Mouse (Mus musculus): ENCODE results near the gene Stat5a. TPM values are rescaled to one million over a fixed set of nuclear protein-coding genes. Genes with fewer than 3 reads are reported as not detected.

The Stat5a gene
- polyA plus RNA-seq, 1 experiment: 136 TPM

- Histone ChIP-seq H3K27ac (ENCODE audit: control insufficient read depth, insufficient read depth, low read length) (peak overlapping the region; percentile 16), H3K27me3 (ENCODE audit: control insufficient read depth, insufficient read depth, low read length) (no peaks in the 10 kb centered on the region), H3K36me3 (ENCODE audit: control insufficient read depth, insufficient read depth, low read length) (peaks cover 16% of the 10 kb centered on the region), H3K4me3 (ENCODE audit: control insufficient read depth, insufficient read depth, low read length) (peak overlapping the region; percentile 52), H3K4me1 (replicated peaks; ENCODE audit: control insufficient read depth, insufficient read depth, low read length) (peaks cover 40% of the 10 kb centered on the region)
- WGBS: 13% methylated on average over 7 of the region's 7 CpGs
- no peak for TF ChIP-seq CTCF (IDR thresholded peaks at IDR 0.05; ENCODE audit: borderline replicate concordance, control insufficient read depth, extremely low read depth, insufficient read depth, low read length, poor library complexity)
- TF ChIP-seq POLR2A (IDR thresholded peaks at IDR 0.05; ENCODE audit: control insufficient read depth, extremely low read depth, insufficient read depth, low read length, poor library complexity): no peak
- no peak for DNase-seq
Measured at GRCm38 (mm10) chr11:100861335-100861734, 2.2 kb downstream of the Stat5a start.

DNA sequence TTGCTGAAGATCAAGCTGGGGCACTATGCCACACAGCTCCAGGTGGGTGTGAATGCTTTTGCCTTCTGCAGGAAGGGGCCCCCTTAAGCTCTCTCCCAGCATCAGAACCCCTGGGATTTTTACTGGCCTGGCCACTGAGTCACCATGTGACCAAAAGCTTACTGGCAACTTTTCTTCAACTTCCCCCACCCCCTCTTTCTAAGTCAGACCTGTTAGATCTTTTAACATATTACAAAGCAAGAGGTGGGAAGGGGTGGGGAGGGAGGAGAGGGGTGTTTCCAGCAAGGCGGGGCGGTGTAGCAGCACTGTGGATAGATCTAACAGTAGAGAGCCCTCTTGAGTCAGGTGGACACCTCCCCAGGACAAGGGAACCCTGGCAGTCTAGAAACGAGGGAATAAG lies 2.7 kb downstream of the Stat5a start:
- peaks cover 40% of the 10 kb centered on the region for H3K4me1 ChIP-seq (replicated peaks; ENCODE audit: control insufficient read depth, insufficient read depth, low read length)
- peaks cover 16% of the 10 kb centered on the region for H3K36me3 ChIP-seq (ENCODE audit: control insufficient read depth, insufficient read depth, low read length)
- WGBS: 57% methylated on average over 3 of the region's 3 CpGs
- no peak for DNase-seq
- TF ChIP-seq CTCF (IDR thresholded peaks at IDR 0.05; ENCODE audit: borderline replicate concordance, control insufficient read depth, extremely low read depth, insufficient read depth, low read length, poor library complexity) (no peak), POLR2A (IDR thresholded peaks at IDR 0.05; ENCODE audit: control insufficient read depth, extremely low read depth, insufficient read depth, low read length, poor library complexity) (no peak)
- H3K4me3 ChIP-seq (ENCODE audit: control insufficient read depth, insufficient read depth, low read length): peak overlapping the region; percentile 52; the same call in 1 of the 2 replicates
- no peaks in the 10 kb centered on the region for H3K27me3 ChIP-seq (ENCODE audit: control insufficient read depth, insufficient read depth, low read length)
- H3K27ac ChIP-seq (ENCODE audit: control insufficient read depth, insufficient read depth, low read length): peak overlapping the region; percentile 16; the same call in 1 of the 2 replicates

- H3K4me3 ChIP-seq (ENCODE audit: control insufficient read depth, insufficient read depth, low read length): no peak overlapping the region
- no peaks in the 10 kb centered on the region for H3K27me3 ChIP-seq (ENCODE audit: control insufficient read depth, insufficient read depth, low read length)
- no peak overlapping the region for H3K27ac ChIP-seq (ENCODE audit: control insufficient read depth, insufficient read depth, low read length)
- peaks cover 25% of the 10 kb centered on the region for H3K36me3 ChIP-seq (ENCODE audit: control insufficient read depth, insufficient read depth, low read length)
- TF ChIP-seq POLR2A (IDR thresholded peaks at IDR 0.05; ENCODE audit: control insufficient read depth, extremely low read depth, insufficient read depth, low read length, poor library complexity) (no peak), CTCF (IDR thresholded peaks at IDR 0.05; ENCODE audit: borderline replicate concordance, control insufficient read depth, extremely low read depth, insufficient read depth, low read length, poor library complexity) (no peak)
- 88% methylated on average over 10 of the region's 10 CpGs for WGBS
- peaks cover 36% of the 10 kb centered on the region for H3K4me1 ChIP-seq (replicated peaks; ENCODE audit: control insufficient read depth, insufficient read depth, low read length)
- DNase-seq: no peak
Measured at GRCm38 (mm10) chr11:100863141-100863540, 4.0 kb downstream of the Stat5a start.

DNA sequence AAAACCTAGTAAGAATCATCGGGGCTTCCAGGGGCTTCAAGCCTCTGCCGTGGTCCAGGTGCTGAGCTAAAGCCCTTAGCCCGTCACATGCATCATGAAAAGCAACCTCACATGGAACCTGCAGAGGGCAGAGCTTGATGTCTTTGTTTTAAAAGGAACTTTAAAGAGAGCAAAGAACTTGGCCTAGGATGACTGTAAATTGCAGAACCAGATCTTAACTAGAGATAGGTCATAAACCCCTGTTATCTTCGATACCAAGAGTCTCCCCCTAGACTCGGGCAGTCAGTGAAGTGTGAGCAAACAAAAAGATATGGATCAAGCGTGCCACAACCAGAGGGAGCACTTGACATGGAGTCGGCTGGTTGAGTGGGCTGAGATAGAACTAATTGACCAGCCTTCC lies 6.5 kb downstream of the Stat5a start:
- Histone ChIP-seq H3K27me3 (ENCODE audit: control insufficient read depth, insufficient read depth, low read length) (no peaks in the 10 kb centered on the region), H3K36me3 (ENCODE audit: control insufficient read depth, insufficient read depth, low read length) (peaks cover 27% of the 10 kb centered on the region), H3K27ac (ENCODE audit: control insufficient read depth, insufficient read depth, low read length) (no peak overlapping the region), H3K4me1 (replicated peaks; ENCODE audit: control insufficient read depth, insufficient read depth, low read length) (peaks cover 30% of the 10 kb centered on the region), H3K4me3 (ENCODE audit: control insufficient read depth, insufficient read depth, low read length) (no peak overlapping the region)
- TF ChIP-seq POLR2A (IDR thresholded peaks at IDR 0.05; ENCODE audit: control insufficient read depth, extremely low read depth, insufficient read depth, low read length, poor library complexity) (no peak), CTCF (IDR thresholded peaks at IDR 0.05; ENCODE audit: borderline replicate concordance, control insufficient read depth, extremely low read depth, insufficient read depth, low read length, poor library complexity) (no peak)
- no peak for DNase-seq
- WGBS: 47% methylated on average over 7 of the region's 7 CpGs

DNA sequence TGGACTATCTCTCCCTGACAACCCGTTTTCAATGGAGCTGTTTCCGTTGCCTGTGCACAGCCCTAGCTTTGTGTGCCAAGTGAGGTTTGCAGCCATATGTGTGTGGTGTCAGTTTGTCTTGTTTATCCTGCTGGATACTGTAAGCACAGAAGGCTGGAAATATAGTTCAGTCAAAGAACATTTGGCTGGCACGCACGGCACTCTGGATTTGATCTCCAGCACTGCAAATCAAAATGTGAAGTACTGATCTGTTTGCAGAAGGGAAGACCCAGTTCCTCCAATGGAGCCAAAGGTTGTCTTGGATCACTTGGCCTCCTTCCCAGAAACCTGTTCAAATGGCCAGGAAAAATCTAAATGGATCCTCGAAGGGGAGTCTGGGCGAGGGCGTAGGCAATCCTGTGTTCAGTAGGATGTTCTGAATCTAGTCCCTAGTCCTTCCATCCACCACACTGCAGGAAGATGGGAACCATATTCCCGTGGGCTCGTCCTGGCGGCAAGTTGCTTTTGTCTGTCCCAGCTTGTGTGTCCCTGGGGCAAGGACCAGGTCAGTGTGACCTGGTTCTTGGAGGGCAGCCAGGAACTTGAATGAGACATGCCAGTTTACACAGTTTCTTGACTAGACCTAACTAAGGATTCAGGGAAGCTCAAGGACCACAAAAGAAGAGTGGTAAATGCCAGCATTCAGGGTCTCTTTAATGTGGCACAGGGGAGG lies 11.3 kb downstream of the Stat5a start:
- WGBS: 96% methylated on average over 10 of the region's 10 CpGs
- TF ChIP-seq CTCF (IDR thresholded peaks at IDR 0.05; ENCODE audit: borderline replicate concordance, control insufficient read depth, extremely low read depth, insufficient read depth, low read length, poor library complexity) (no peak), POLR2A (IDR thresholded peaks at IDR 0.05; ENCODE audit: control insufficient read depth, extremely low read depth, insufficient read depth, low read length, poor library complexity) (no peak)
- no peak for DNase-seq

GRCm38 (mm10) chr11:100870968-100871350 lies 11.8 kb downstream of the Stat5a start:
- Histone ChIP-seq H3K4me3 (ENCODE audit: control insufficient read depth, insufficient read depth, low read length) (no peak overlapping the region), H3K27me3 (ENCODE audit: control insufficient read depth, insufficient read depth, low read length) (no peaks in the 10 kb centered on the region), H3K36me3 (ENCODE audit: control insufficient read depth, insufficient read depth, low read length) (peaks cover 41% of the 10 kb centered on the region), H3K27ac (ENCODE audit: control insufficient read depth, insufficient read depth, low read length) (peak overlapping the region; percentile 71), H3K4me1 (replicated peaks; ENCODE audit: control insufficient read depth, insufficient read depth, low read length) (peaks cover 21% of the 10 kb centered on the region)
- peak; percentile 67 for DNase-seq
- WGBS: 9% methylated on average over 8 of the region's 8 CpGs
- no peak for TF ChIP-seq POLR2A (IDR thresholded peaks at IDR 0.05; ENCODE audit: control insufficient read depth, extremely low read depth, insufficient read depth, low read length, poor library complexity)
- TF ChIP-seq CTCF (IDR thresholded peaks at IDR 0.05; ENCODE audit: borderline replicate concordance, control insufficient read depth, extremely low read depth, insufficient read depth, low read length, poor library complexity): no peak

More for the DNA sequence above, 11.3 kb downstream of the Stat5a start:
- H3K36me3 ChIP-seq (ENCODE audit: control insufficient read depth, insufficient read depth, low read length): peaks cover 41% of the 10 kb centered on the region
- peaks cover 23% of the 10 kb centered on the region for H3K4me1 ChIP-seq (replicated peaks; ENCODE audit: control insufficient read depth, insufficient read depth, low read length)
- peak overlapping the region; percentile 71 for H3K27ac ChIP-seq (ENCODE audit: control insufficient read depth, insufficient read depth, low read length)
- no peaks in the 10 kb centered on the region for H3K27me3 ChIP-seq (ENCODE audit: control insufficient read depth, insufficient read depth, low read length)
- no peak overlapping the region for H3K4me3 ChIP-seq (ENCODE audit: control insufficient read depth, insufficient read depth, low read length)
